Mouse (Mus musculus): Measurements from ENCODE around the gene Spata21. TPM values are rescaled to one million over a fixed set of nuclear protein-coding genes. Genes with fewer than 3 reads are reported as not detected.

Spata21 gene
- polyA plus RNA-seq, 1 experiment from 2014 or later, result 0.20 TPM

- no peaks in the 10 kb centered on the region for H3K9me3 ChIP-seq (ENCODE audit: low read depth, low read length)
- ATAC-seq (ENCODE audit: insufficient read depth) (no peak), DNase-seq (no peak)
- peaks cover 20% of the 10 kb centered on the region for H3K36me3 ChIP-seq (ENCODE audit: insufficient read depth)
- peak overlapping the region; percentile 18; the same call in 1 of the 2 replicates for H3K27ac ChIP-seq (ENCODE audit: low read depth)
- TF ChIP-seq CTCF (IDR thresholded peaks at IDR 0.05; ENCODE audit: low read depth), result no peak
- no peaks in the 10 kb centered on the region for H3K27me3 ChIP-seq (ENCODE audit: insufficient read depth, low read length)
- no peak overlapping the region for H3K4me2 ChIP-seq
- WGBS, result 10% methylated on average over 1 of the region's 1 CpGs
- H3K9ac ChIP-seq, result no peak overlapping the region
- no peaks in the 10 kb centered on the region for H3K4me1 ChIP-seq (ENCODE audit: insufficient read depth)
- H3K4me3 ChIP-seq (ENCODE audit: low read depth, low read length), result no peak overlapping the region
Observed at GRCm38 (mm10) chr4:141123065-141123464, 34.9 kb downstream of the Spata21 start.

- Histone ChIP-seq H3K36me3 (ENCODE audit: insufficient read depth) (peaks cover 11% of the 10 kb centered on the region), H3K27me3 (ENCODE audit: insufficient read depth, low read length) (no peaks in the 10 kb centered on the region), H3K4me3 (ENCODE audit: low read depth, low read length) (no peak overlapping the region), H3K27ac (ENCODE audit: low read depth) (peak overlapping the region; percentile 69), H3K9ac (no peak overlapping the region), H3K4me1 (ENCODE audit: insufficient read depth) (peaks cover 26% of the 10 kb centered on the region), H3K4me2 (no peak overlapping the region), H3K9me3 (ENCODE audit: low read depth, low read length) (no peaks in the 10 kb centered on the region)
- 58% methylated on average over 6 of the region's 6 CpGs for WGBS
- no peak for TF ChIP-seq CTCF (IDR thresholded peaks at IDR 0.05; ENCODE audit: low read depth)
- DNase-seq, result peak; percentile 43
- no peak for ATAC-seq (ENCODE audit: insufficient read depth)
Observed at GRCm38 (mm10) chr4:141129190-141129710, 41.1 kb downstream of the Spata21 start.

- peaks cover 36% of the 10 kb centered on the region for H3K4me1 ChIP-seq (ENCODE audit: insufficient read depth)
- H3K4me3 ChIP-seq (ENCODE audit: low read depth, low read length), result no peak overlapping the region
- H3K27me3 ChIP-seq (ENCODE audit: insufficient read depth, low read length), result no peaks in the 10 kb centered on the region
- H3K27ac ChIP-seq (ENCODE audit: low read depth), result peak overlapping the region; percentile 97
- ATAC-seq (ENCODE audit: insufficient read depth) (peak; percentile 24; the same call in 1 of the 2 replicates), DNase-seq (no peak)
- peaks cover 17% of the 10 kb centered on the region for H3K36me3 ChIP-seq (ENCODE audit: insufficient read depth)
- peak overlapping the region; percentile 38; the same call in 1 of the 2 replicates for H3K4me2 ChIP-seq
- TF ChIP-seq CTCF (IDR thresholded peaks at IDR 0.05; ENCODE audit: low read depth), result no peak
- H3K9ac ChIP-seq, result peak overlapping the region; percentile 14
- WGBS, result 57% methylated on average over 6 of the region's 6 CpGs
- no peaks in the 10 kb centered on the region for H3K9me3 ChIP-seq (ENCODE audit: low read depth, low read length)
Observed at GRCm38 (mm10) chr4:141130704-141131342, 42.7 kb downstream of the Spata21 start.

GRCm38 (mm10) chr4:141131531-141132061 lies 43.5 kb downstream of the Spata21 start:
- Histone ChIP-seq H3K9ac (no peak overlapping the region), H3K4me2 (peak overlapping the region; percentile 38)
- ATAC-seq (ENCODE audit: insufficient read depth), result peak; percentile 81

GRCm38 (mm10) chr4:141132191-141132590 lies 44.1 kb downstream of the Spata21 start:
- no peak for DNase-seq
- peaks cover 46% of the 10 kb centered on the region for H3K4me1 ChIP-seq (ENCODE audit: insufficient read depth)
- peaks cover 24% of the 10 kb centered on the region for H3K36me3 ChIP-seq (ENCODE audit: insufficient read depth)
- no peak overlapping the region for H3K9ac ChIP-seq
- peak overlapping the region; percentile 97 for H3K27ac ChIP-seq (ENCODE audit: low read depth)
- H3K4me2 ChIP-seq, result peak overlapping the region; percentile 29
- H3K27me3 ChIP-seq (ENCODE audit: insufficient read depth, low read length), result no peaks in the 10 kb centered on the region
- H3K9me3 ChIP-seq (ENCODE audit: low read depth, low read length), result no peaks in the 10 kb centered on the region
- H3K4me3 ChIP-seq (ENCODE audit: low read depth, low read length), result no peak overlapping the region
- 29% methylated on average over 8 of the region's 8 CpGs for WGBS
- ATAC-seq (ENCODE audit: insufficient read depth), result 0 out of 2 replicates have a peak, but pooled peaks have one; percentile 5
- TF ChIP-seq CTCF (IDR thresholded peaks at IDR 0.05; ENCODE audit: low read depth), result no peak

More at GRCm38 (mm10) chr4:141131531-141132061, 43.5 kb downstream of the Spata21 start:
- DNase-seq, result peak; percentile 72
- WGBS, result 30% methylated on average over 5 of the region's 5 CpGs
- H3K4me1 ChIP-seq (ENCODE audit: insufficient read depth), result peaks cover 42% of the 10 kb centered on the region
- H3K9me3 ChIP-seq (ENCODE audit: low read depth, low read length), result no peaks in the 10 kb centered on the region
- H3K4me3 ChIP-seq (ENCODE audit: low read depth, low read length), result no peak overlapping the region
- no peaks in the 10 kb centered on the region for H3K27me3 ChIP-seq (ENCODE audit: insufficient read depth, low read length)
- no peak for TF ChIP-seq CTCF (IDR thresholded peaks at IDR 0.05; ENCODE audit: low read depth)
- H3K27ac ChIP-seq (ENCODE audit: low read depth), result peak overlapping the region; percentile 97
- peaks cover 22% of the 10 kb centered on the region for H3K36me3 ChIP-seq (ENCODE audit: insufficient read depth)

- no peak overlapping the region for H3K4me3 ChIP-seq (ENCODE audit: low read depth, low read length)
- H3K4me2 ChIP-seq, result no peak overlapping the region
- H3K27ac ChIP-seq (ENCODE audit: low read depth), result peak overlapping the region; percentile 97; the same call in 1 of the 2 replicates
- H3K27me3 ChIP-seq (ENCODE audit: insufficient read depth, low read length), result no peaks in the 10 kb centered on the region
- H3K9me3 ChIP-seq (ENCODE audit: low read depth, low read length), result no peaks in the 10 kb centered on the region
- H3K4me1 ChIP-seq (ENCODE audit: insufficient read depth), result peaks cover 53% of the 10 kb centered on the region
- no peak for ATAC-seq (ENCODE audit: insufficient read depth)
- 29% methylated on average over 8 of the region's 8 CpGs for WGBS
- no peak for TF ChIP-seq CTCF (IDR thresholded peaks at IDR 0.05; ENCODE audit: low read depth)
- DNase-seq, result peak; percentile 58
- H3K9ac ChIP-seq, result no peak overlapping the region
- H3K36me3 ChIP-seq (ENCODE audit: insufficient read depth), result peaks cover 24% of the 10 kb centered on the region
Observed at GRCm38 (mm10) chr4:141133227-141133626, 45.1 kb downstream of the Spata21 start.

GRCm38 (mm10) chr4:141134031-141134441 lies 45.9 kb downstream of the Spata21 start:
- TF ChIP-seq CTCF (IDR thresholded peaks at IDR 0.05; ENCODE audit: low read depth), result no peak
- ATAC-seq (ENCODE audit: insufficient read depth) (no peak), DNase-seq (peak; percentile 28)
- H3K4me1 ChIP-seq (ENCODE audit: insufficient read depth), result peaks cover 54% of the 10 kb centered on the region
- no peak overlapping the region for H3K4me3 ChIP-seq (ENCODE audit: low read depth, low read length)
- 48% methylated on average over 8 of the region's 8 CpGs for WGBS
- peaks cover 24% of the 10 kb centered on the region for H3K36me3 ChIP-seq (ENCODE audit: insufficient read depth)
- peak overlapping the region; percentile 67 for H3K27ac ChIP-seq (ENCODE audit: low read depth)
- peak overlapping the region; percentile 36; the same call in 1 of the 2 replicates for H3K9ac ChIP-seq
- peak overlapping the region; percentile 8 for H3K4me2 ChIP-seq
- H3K9me3 ChIP-seq (ENCODE audit: low read depth, low read length), result no peaks in the 10 kb centered on the region
- H3K27me3 ChIP-seq (ENCODE audit: insufficient read depth, low read length), result no peaks in the 10 kb centered on the region
